Mouse (Mus musculus): Measurements from ENCODE around the gene Rnf145.

Rnf145 gene

GRCm38 (mm10) chr11:44508876-44509275 lies 9.9 kb upstream of the Rnf145 start:
- in situ Hi-C loops (cut with MboI, MseI): no loop called here

- in situ Hi-C loops (cut with MboI, MseI): no loop called here
Observed at GRCm38 (mm10) chr11:44509906-44510305, 8.9 kb upstream of the Rnf145 start.

- in situ Hi-C loops (cut with MboI, MseI): no loop called here
Observed at GRCm38 (mm10) chr11:44510371-44510770, 8.4 kb upstream of the Rnf145 start.

GRCm38 (mm10) chr11:44512044-44513025 lies 6.4 kb upstream of the Rnf145 start:
- in situ Hi-C loops (cut with MboI, MseI): no loop called here

- in situ Hi-C loops (cut with MboI, MseI): no loop called here
Observed at GRCm38 (mm10) chr11:44513026-44513422, 5.7 kb upstream of the Rnf145 start.

GRCm38 (mm10) chr11:44514666-44515065 lies 4.1 kb upstream of the Rnf145 start:
- in situ Hi-C loops (cut with MboI, MseI): no loop called here

GRCm38 (mm10) chr11:44516362-44516761 lies 2.4 kb upstream of the Rnf145 start:
- in situ Hi-C loops (cut with MboI, MseI): no loop called here

GRCm38 (mm10) chr11:44517561-44518280 lies 1.0 kb upstream of the Rnf145 start:
- in situ Hi-C loops (cut with MboI, MseI): no loop called here

GRCm38 (mm10) chr11:44519096-44519949 lies 559 bp downstream of the Rnf145 start:
- in situ Hi-C loops (cut with MboI, MseI): no loop called here

GRCm38 (mm10) chr11:44519950-44520761 lies 1.4 kb downstream of the Rnf145 start:
- in situ Hi-C loops (cut with MboI, MseI): no loop called here

GRCm38 (mm10) chr11:44522594-44522993 lies 3.8 kb downstream of the Rnf145 start:
- in situ Hi-C loops (cut with MboI, MseI): no loop called here

- in situ Hi-C loops (cut with MboI, MseI): no loop called here
Observed at GRCm38 (mm10) chr11:44525765-44526164, 7.0 kb downstream of the Rnf145 start.

GRCm38 (mm10) chr11:44526654-44527263 lies 8.0 kb downstream of the Rnf145 start:
- in situ Hi-C loops (cut with MboI, MseI): no loop called here

- in situ Hi-C loops (cut with MboI, MseI): no loop called here
Observed at GRCm38 (mm10) chr11:44528560-44529199, 9.9 kb downstream of the Rnf145 start.

GRCm38 (mm10) chr11:44529200-44529599 lies 10.4 kb downstream of the Rnf145 start:
- in situ Hi-C loops (cut with MboI, MseI): no loop called here

- in situ Hi-C loops (cut with MboI, MseI): no loop called here
Observed at GRCm38 (mm10) chr11:44529716-44530115, 11.0 kb downstream of the Rnf145 start.

GRCm38 (mm10) chr11:44530382-44530781 lies 11.6 kb downstream of the Rnf145 start:
- in situ Hi-C loops (cut with MboI, MseI): no loop called here

- in situ Hi-C loops (cut with MboI, MseI): no loop called here
Observed at GRCm38 (mm10) chr11:44530867-44531266, 12.1 kb downstream of the Rnf145 start.

- in situ Hi-C loops (cut with MboI, MseI): no loop called here
Observed at GRCm38 (mm10) chr11:44531617-44532016, 12.9 kb downstream of the Rnf145 start.
